Mouse (Mus musculus) right cerebral cortex, postnatal 10 days (tissue): ENCODE data around the gene S100a7a.
A peak's percentile ranks its signal among the peaks of the same experiment; 100 is the strongest.

Experiments used
- DNase-seq, 2 experiments: peaks; one replicate each; pipeline ENCODE4 v3.0.0; 2021; ENCODE audit warnings: low spot score in 2 of 2

The S100a7a gene

GRCm38 (mm10) chr3:90653717-90654116, at the start of gene S100a7a:
Gene S100a7a (plus strand): TSS chr3:90654017.
- no peak for DNase-seq

- peak; percentile 58 to 70 for DNase-seq
These were observed 49.4 kb upstream of the S100a7a start for GRCm38 (mm10) chr3:90604416-90604815.

GRCm38 (mm10) chr3:90605049-90605448, 48.8 kb upstream of the S100a7a start:
- no peak for DNase-seq

DNA sequence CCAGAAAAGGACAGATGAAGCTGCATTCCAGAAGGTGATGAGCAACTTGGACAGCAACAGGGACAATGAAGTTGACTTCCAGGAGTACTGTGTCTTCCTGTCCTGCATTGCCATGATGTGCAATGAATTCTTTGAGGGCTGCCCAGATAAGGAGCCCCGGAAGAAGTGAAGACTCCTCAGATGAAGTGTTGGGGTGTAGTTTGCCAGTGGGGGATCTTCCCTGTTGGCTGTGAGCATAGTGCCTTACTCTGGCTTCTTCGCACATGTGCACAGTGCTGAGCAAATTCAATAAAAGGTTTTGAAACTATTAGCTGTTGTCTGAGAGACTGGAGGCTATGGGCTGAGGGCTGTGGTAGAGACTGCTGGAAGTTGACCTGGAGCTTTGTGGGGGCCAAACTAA, 48.1 kb upstream of the S100a7a start:
- no peak for DNase-seq

DNA sequence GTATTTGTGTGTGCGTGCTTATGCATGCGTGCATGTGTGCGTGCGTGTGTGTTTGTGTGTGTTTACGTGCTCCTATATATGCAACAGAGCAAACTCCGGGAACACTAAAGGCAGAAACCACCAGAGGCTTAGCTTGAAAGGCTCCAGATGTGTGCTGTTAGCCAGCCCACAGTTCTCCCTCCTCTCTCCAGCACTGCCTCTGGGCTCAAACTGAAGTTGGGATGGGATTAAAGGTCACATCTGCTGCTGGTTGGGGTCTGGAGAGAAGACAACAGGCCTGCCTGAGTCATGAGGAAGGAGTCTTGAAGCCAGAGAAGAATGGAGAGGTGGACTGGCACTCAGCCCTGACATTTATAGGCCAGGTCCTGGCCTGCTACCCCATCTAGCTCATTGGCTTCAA, 47.6 kb upstream of the S100a7a start:
- DNase-seq, result no peak

GRCm38 (mm10) chr3:90607361-90607760, 46.5 kb upstream of the S100a7a start:
- no peak for DNase-seq

DNA sequence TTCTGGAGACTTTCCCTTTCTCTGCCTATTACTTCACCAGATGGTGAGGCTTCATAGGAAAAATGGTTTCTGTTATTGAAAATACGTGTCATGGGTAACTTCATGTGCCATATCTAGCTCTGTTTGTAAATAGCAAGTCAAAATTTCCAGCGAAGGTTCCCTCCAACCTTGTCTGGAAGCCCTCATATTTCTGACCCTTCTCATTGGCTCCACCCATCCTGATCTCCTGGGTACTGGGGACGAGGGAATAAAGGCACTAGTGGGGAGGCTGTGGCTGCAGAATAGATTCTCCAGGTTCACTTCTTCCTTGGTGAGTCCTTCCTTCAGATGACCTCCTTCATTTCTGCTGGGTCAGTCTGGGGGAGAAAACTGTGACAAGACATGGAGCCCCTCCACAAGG, 45.6 kb upstream of the S100a7a start, which contains the start of gene S100a5:
S100a5 (plus strand) TSS at position 301 of the 400 bp plus-strand sequence.
- DNase-seq, result no peak

DNA sequence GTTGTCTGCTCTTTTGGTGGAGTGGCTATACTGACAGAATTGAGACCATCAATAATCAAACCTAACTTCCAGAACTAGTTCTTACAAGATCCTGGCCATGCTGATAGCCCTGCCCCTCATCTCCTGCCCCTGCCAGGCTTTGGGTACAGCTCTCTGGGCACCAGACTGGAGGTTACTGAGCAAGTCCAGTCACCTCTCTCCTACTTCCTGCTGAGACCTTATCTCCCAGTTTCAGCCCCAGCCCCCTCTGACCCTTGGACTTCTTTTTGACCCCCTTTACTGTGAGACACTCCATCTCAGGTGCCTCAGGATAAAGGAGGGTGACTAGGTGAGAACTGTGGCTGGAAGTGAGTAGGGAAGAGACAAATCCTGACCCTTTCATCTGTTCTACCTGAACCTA, 44.7 kb upstream of the S100a7a start:
- DNase-seq, result no peak

- no peak for DNase-seq
These were observed 42.3 kb upstream of the S100a7a start for GRCm38 (mm10) chr3:90611494-90611893.

DNA sequence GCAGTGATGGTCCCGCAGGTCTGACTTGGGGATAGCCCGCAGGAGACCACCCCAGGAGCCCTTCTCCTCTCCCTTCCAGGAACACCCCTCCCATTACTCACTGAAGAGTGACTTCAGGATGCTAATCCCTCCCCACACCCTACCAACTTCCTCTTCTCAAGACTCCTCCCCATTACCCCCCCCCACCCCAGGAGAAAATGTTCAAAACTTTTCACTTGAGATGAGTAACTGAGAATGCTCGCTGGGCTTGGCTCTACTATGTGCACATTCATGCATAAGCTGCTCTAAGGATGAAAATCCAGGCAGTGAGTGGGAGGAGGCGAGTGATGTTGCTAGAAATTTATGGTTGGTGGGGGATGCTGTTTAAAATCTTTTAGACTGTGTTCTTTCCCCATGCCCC, 41.8 kb upstream of the S100a7a start:
- DNase-seq, result no peak

DNA sequence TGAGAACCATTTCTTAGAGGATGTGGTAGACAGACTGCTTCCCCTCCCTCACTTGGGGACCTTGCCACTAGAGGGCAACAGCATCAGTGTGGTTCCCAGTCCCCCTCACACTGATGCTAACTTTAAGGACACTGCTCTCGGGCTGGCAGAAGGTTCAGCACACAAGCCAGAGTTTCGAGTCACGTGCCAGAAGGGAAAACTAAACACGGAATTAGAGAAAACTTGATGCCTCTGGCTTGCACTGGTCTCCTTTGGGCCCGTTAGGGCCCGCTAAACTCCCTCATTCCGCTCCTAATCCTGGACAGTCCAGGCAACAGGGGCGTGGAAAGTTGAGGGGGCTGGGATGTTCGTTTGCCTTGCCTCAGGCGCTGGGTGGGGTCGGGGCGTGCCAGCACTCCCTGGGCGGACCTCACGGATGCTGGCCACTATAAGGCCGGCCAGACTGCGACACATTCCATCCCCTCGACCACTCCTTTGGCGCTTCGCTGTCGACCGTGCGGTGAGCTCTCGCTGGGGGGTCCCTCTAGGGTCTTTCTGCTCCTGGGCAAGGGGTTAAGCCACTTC, 41.0 kb upstream of the S100a7a start, which contains the start of gene S100a6:
S100a6 (plus strand) TSS at position 155 of the 564 bp plus-strand sequence.
- DNase-seq, result peak; percentile 73 to 75

DNA sequence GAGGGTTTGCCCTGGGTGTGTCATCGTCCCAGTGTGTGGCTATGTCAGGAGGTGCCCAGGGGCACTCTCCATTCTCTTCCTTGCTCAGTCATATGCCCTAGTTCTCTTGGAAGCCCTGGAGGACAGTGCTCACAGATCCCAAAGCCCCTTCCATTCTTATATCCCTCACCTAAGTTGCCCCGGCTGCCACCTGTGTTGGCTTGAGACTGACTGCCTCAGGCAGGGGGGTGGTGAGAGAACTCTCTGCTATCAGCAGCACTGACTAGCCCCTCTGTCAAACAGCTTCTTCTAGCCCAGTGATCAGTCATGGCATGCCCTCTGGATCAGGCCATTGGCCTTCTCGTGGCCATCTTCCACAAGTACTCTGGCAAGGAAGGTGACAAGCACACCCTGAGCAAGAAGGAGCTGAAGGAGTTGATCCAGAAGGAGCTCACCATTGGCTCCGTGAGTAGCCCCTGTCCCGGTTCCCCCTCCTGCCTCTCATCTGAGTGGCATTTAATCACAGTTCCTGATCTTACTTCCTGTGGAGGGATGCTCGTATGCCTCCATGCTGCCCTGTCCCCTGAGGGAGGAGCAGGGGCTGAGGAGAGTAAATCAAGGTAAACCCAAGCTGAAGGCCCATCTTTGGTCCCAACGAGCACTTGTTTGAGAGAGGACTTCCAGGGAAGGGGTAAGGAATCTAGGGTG, 40.2 kb upstream of the S100a7a start:
- no peak for DNase-seq

GRCm38 (mm10) chr3:90614148-90614530, 39.7 kb upstream of the S100a7a start:
- peak in 1 of 2 experiments; percentile 10 for DNase-seq

DNA sequence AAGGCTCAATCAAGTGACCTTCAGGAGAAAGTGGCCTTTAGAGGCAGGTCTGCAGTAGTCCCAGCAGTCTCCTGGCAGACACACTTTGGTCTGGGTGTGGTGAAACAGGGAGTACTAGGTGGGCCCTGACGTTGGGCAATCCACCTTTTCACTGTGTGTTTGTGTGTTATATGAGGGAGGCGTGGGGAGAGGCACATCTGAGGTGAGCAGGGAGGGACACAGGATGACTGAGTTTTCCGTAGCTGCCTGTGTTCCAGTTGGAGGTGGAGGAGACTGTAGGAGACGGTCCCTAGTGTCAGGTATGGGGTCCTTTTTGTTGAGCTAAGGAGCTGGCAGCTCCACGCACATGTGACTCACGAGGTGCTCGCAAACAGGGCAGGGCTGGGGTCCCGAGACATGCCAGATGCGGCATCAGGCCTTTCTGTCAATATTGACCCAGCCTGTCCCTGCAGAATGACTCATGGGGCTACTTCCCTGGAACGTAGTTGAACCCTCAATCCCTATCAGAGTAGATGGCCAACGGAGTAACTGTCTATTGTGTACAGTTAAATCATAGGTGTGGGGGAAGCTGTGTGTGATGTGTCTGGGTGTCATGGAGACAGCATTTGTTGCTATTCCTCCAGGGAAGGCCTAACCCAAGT, 39.1 kb upstream of the S100a7a start:
- DNase-seq, result peak in 1 of 2 experiments; percentile 18

GRCm38 (mm10) chr3:90615415-90615814, 38.4 kb upstream of the S100a7a start:
- peak; percentile 75 to 76 for DNase-seq

DNA sequence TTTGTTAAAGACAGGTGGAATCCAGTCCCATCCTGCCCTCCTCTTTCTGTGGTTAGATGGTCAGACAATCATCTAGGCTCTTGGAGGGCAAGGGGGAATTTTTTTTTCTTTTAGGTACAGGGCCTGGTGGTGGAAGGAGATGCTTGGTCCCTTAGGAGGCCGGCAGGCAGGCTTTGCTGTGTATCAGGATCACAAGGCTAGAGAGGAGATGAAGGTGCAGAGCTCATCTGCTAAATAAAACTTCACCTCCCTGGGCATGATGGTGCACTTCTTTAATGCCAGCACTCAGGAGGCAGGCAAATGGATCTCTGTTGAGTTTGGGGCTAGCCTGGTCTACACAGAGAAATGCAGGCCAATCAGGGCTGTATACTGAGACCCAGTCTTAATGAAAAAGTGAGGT, 37.9 kb upstream of the S100a7a start:
- DNase-seq, result peak in 1 of 2 experiments; percentile 13

GRCm38 (mm10) chr3:90617586-90617985, 36.2 kb upstream of the S100a7a start:
- DNase-seq, result peak in 1 of 2 experiments; percentile 11

GRCm38 (mm10) chr3:90621552-90621951, 32.3 kb upstream of the S100a7a start:
- no peak for DNase-seq

- peak; percentile 80 to 82 for DNase-seq
These were observed 30.3 kb upstream of the S100a7a start for GRCm38 (mm10) chr3:90623435-90624071.

DNA sequence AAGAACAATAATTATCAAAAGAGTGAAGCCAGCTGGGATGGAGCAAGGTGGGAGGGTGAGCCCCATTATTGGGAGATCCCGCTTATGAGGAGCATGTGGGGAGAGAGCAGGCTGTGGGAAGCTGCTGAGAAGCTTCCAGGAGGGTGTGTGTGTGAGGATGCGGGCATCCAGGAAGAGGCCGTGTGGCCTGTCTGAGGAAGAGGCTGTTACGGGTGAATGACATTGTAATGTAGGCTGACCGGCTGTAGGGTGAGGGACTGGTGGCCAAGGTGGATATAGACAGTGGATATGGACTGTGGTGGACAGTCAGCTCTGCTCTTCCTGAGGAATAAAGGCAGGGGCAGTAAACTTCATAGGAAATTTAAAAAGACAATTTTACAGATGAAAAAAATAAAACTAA, 28.3 kb upstream of the S100a7a start:
- no peak for DNase-seq

- DNase-seq, result peak in 1 of 2 experiments; percentile 10
These were observed 27.4 kb upstream of the S100a7a start for GRCm38 (mm10) chr3:90626266-90627021.

GRCm38 (mm10) chr3:90627366-90627765, 26.5 kb upstream of the S100a7a start:
- DNase-seq, result peak in 1 of 2 experiments; percentile 14
